Mouse (Mus musculus): ENCODE measurements around the gene Fbxo24. TPM values are rescaled to one million over a fixed set of nuclear protein-coding genes. Genes with fewer than 3 reads are reported as not detected.

Fbxo24 gene
- polyA plus RNA-seq (2016; fragmentation: Nextera tagmentation; extraction: Ambion mirVana): 0.22 and 0.36 TPM in 2 replicates

- WGBS: under 1% methylated on average over 46 of the region's 46 CpGs
- peak within 1 kb of the TSS; percentile 77 for H3K9ac ChIP-seq
- peak within 1 kb of the TSS; percentile 81 for H3K4me2 ChIP-seq (replicated peaks)
- H3K4me3 ChIP-seq: peak within 1 kb of the TSS; percentile 77
- peaks cover 9% of the 10 kb centered on the region for H3K36me3 ChIP-seq
- H3K27me3 ChIP-seq: no peaks in the 10 kb centered on the region
- no peaks in the 10 kb centered on the region for H3K9me3 ChIP-seq
- peak; percentile 97 for ATAC-seq (ENCODE audit: insufficient number of reproducible peaks, insufficient read depth, low FRiP score, low TSS enrichment)
- peaks cover 28% of the 10 kb centered on the region for H3K4me1 ChIP-seq
- peak within 1 kb of the TSS; percentile 92 for H3K27ac ChIP-seq
Observed at GRCm38 (mm10) chr5:137628498-137629305, at the start of gene Fbxo24, which contains the start of the genes Lrch4 and Gm20605. Gene Fbxo24, minus strand, starts transcription at chr5:137629002. Gene Lrch4, plus strand, starts transcription at chr5:137629121. Gene Gm20605, plus strand, starts transcription at chr5:137629175.

DNA sequence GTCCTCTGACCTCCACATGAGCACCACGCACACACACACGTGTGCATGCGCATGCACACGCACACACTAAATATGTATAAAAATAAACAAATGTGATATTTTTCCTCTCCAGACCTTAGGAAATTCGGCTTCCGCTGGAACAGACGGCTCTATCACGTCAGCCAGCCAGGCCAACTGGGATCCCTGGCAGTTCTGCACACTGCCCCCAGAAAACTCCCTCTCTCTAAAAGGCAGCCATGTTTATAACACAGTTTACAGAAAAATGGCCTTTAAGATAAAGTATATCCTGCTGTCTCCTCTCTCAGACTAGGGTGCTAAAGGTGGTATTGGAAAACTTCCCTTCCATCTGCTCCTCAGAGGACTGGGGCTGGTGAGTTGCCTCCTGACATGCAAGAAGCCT, 49.1 kb upstream of the Fbxo24 start:
- H3K9me3 ChIP-seq: no peaks in the 10 kb centered on the region
- peaks cover 10% of the 10 kb centered on the region for H3K4me1 ChIP-seq
- 94% methylated on average over 8 of the region's 8 CpGs for WGBS
- no peaks in the 10 kb centered on the region for H3K36me3 ChIP-seq
- H3K4me3 ChIP-seq: no peak overlapping the region
- H3K27ac ChIP-seq: no peak overlapping the region
- no peaks in the 10 kb centered on the region for H3K27me3 ChIP-seq
- H3K4me2 ChIP-seq (replicated peaks): no peak overlapping the region
- H3K9ac ChIP-seq: no peak overlapping the region
- no peak for ATAC-seq (ENCODE audit: insufficient number of reproducible peaks, insufficient read depth, low FRiP score, low TSS enrichment)

DNA sequence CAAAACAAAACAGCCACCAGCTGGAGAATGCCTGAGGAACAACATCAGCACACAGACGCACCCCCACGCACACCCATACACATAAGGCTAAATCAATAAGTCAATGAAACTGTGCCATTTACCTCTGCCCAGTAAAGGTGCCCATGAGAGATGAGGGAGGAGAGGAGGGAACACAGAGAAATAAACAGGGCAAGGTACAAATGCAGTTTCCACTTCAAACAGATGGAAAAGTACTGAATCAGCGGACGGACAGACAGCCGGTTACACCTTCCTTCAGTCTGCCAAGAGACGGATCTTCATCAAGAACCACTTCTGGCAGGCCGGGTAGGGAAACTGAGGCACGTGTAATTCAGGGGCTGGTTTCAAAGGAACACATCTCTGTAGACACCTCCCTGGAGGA, 46.0 kb upstream of the Fbxo24 start:
- no peak overlapping the region for H3K27ac ChIP-seq
- H3K9ac ChIP-seq: no peak overlapping the region
- H3K4me3 ChIP-seq: no peak overlapping the region
- H3K36me3 ChIP-seq: no peaks in the 10 kb centered on the region
- H3K4me2 ChIP-seq (replicated peaks): no peak overlapping the region
- ATAC-seq (ENCODE audit: insufficient number of reproducible peaks, insufficient read depth, low FRiP score, low TSS enrichment): no peak
- 94% methylated on average over 8 of the region's 8 CpGs for WGBS
- H3K4me1 ChIP-seq: peaks cover 25% of the 10 kb centered on the region
- no peaks in the 10 kb centered on the region for H3K9me3 ChIP-seq
- no peaks in the 10 kb centered on the region for H3K27me3 ChIP-seq

DNA sequence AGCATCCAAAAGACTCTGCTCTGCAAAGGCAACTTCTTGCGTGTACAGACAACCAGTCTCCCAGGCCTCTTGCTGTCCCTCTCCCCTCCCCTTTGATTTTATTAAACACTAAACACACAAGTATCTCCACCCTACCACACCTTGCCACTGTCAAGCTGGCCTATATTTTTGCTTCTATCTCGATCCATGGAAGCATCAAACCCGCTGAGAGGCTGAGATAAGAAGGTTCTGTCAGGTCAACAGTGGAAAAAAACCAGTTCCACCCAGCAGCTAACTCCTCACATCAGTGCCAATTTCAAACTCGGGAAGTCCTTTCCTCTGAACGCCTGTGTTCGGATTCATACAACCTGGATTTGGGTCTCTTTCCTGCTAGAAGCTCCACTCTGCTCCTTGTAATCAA, 44.2 kb upstream of the Fbxo24 start:
- WGBS: 88% methylated on average over 6 of the region's 6 CpGs
- H3K36me3 ChIP-seq: no peaks in the 10 kb centered on the region
- H3K4me2 ChIP-seq (replicated peaks): no peak overlapping the region
- H3K9ac ChIP-seq: no peak overlapping the region
- no peaks in the 10 kb centered on the region for H3K9me3 ChIP-seq
- H3K4me3 ChIP-seq: no peak overlapping the region
- ATAC-seq (ENCODE audit: insufficient number of reproducible peaks, insufficient read depth, low FRiP score, low TSS enrichment): no peak
- H3K27me3 ChIP-seq: no peaks in the 10 kb centered on the region
- peaks cover 25% of the 10 kb centered on the region for H3K4me1 ChIP-seq
- no peak overlapping the region for H3K27ac ChIP-seq

DNA sequence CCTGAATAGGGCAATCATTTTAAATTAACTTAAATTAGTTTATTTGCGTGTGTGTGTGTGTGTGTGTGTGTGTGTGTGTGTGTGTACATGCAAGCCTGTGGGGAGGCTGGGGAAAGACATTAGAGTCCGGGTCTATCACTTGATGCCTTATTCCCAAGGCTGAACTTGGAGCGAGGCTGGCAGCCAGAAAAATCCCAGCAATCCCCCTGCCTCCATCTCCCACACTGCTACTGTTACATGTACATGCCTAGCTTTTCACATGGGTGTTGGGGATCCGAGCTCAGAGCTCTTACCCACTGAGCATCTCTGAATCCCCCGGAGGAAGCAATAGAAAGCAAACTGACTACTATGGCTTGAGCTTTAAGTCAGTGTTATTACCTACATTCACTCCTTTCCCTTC, 43.6 kb upstream of the Fbxo24 start:
- Histone ChIP-seq H3K27ac (no peak overlapping the region), H3K36me3 (no peaks in the 10 kb centered on the region), H3K9ac (no peak overlapping the region), H3K4me2 (replicated peaks) (no peak overlapping the region), H3K27me3 (no peaks in the 10 kb centered on the region), H3K9me3 (no peaks in the 10 kb centered on the region), H3K4me1 (peaks cover 25% of the 10 kb centered on the region), H3K4me3 (no peak overlapping the region)
- ATAC-seq (ENCODE audit: insufficient number of reproducible peaks, insufficient read depth, low FRiP score, low TSS enrichment): no peak
- 76% methylated on average over 5 of the region's 5 CpGs for WGBS

- no peaks in the 10 kb centered on the region for H3K27me3 ChIP-seq
- ATAC-seq (ENCODE audit: insufficient number of reproducible peaks, insufficient read depth, low FRiP score, low TSS enrichment): 0 out of 2 replicates have a peak, but pooled peaks have one; percentile 22
- H3K4me1 ChIP-seq: peaks cover 25% of the 10 kb centered on the region
- peak overlapping the region; percentile 13; the same call in 1 of the 2 replicates for H3K4me2 ChIP-seq (replicated peaks)
- no peak overlapping the region for H3K4me3 ChIP-seq
- H3K9ac ChIP-seq: no peak overlapping the region; the same call in 1 of the 2 replicates
- H3K27ac ChIP-seq: peak overlapping the region; percentile 61
- H3K36me3 ChIP-seq: peaks cover 4% of the 10 kb centered on the region
- no peaks in the 10 kb centered on the region for H3K9me3 ChIP-seq
- WGBS: 19% methylated on average over 9 of the region's 9 CpGs
Observed at GRCm38 (mm10) chr5:137671443-137672240, 42.8 kb upstream of the Fbxo24 start.

DNA sequence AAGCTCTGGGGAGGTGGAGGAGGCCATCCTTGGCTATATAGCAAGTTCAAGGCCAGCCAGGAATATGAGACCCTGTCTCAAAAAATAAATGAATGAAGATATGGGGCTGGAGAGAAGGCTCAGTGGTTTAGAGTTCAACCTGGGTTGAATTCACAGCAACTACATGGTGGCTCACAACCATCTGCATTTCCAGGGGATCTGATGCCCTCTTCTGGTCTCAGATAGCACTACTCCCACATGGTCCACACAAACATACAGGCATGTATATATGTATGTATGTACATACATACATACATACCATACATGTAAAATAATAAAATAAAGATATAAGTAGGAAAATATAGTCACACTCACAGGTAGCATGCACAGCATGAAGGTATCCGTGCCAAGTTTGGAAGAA, 41.4 kb upstream of the Fbxo24 start:
- Histone ChIP-seq H3K4me1 (peaks cover 25% of the 10 kb centered on the region), H3K9ac (no peak overlapping the region), H3K27ac (no peak overlapping the region), H3K27me3 (no peaks in the 10 kb centered on the region), H3K4me3 (no peak overlapping the region), H3K36me3 (peaks cover 10% of the 10 kb centered on the region), H3K9me3 (no peaks in the 10 kb centered on the region), H3K4me2 (replicated peaks) (no peak overlapping the region)
- 100% methylated on average over 1 of the region's 1 CpGs for WGBS
- ATAC-seq (ENCODE audit: insufficient number of reproducible peaks, insufficient read depth, low FRiP score, low TSS enrichment): no peak

DNA sequence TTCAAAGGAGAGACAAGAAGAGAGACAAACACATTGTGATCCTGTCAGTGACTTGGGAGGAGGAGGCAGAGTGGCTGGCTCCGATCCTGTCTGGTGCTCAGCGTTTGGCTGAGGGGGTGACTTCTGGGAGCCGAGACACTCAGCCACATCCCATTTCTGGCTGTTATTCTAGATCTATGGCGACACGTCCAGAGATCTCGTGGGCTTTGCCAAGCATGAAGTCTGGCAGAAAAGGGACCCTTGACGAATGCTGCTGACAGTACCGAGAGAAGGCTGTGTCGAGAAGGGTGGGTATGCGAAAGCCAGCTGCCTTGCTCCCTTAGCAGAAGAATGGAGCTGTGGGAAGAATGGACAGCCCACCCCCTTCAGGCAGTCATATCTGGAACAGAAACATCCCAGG, 40.2 kb upstream of the Fbxo24 start:
- peaks cover 20% of the 10 kb centered on the region for H3K36me3 ChIP-seq
- 74% methylated on average over 10 of the region's 10 CpGs for WGBS

DNA sequence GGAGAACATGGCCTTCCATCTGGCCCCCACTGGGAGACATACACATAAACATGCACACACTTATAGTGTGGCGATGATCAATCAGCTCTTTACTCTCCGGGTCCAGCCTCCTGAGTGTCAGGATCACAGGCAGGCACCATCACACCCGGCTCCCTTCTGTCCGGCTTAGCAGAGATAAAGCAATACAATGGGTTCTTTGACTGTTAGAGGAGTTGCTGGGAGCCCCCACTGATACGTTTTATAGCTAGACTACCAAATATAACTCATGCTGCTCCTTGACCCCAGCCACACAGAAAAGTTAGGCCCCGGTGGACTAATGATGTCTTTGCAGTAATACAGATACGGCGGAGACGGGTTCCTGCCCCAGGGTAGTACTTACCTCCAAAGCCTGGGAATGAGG, 34.3 kb upstream of the Fbxo24 start:
- H3K27me3 ChIP-seq: no peaks in the 10 kb centered on the region
- no peak overlapping the region for H3K27ac ChIP-seq
- H3K4me2 ChIP-seq (replicated peaks): no peak overlapping the region
- no peak for ATAC-seq (ENCODE audit: insufficient number of reproducible peaks, insufficient read depth, low FRiP score, low TSS enrichment)
- 65% methylated on average over 9 of the region's 9 CpGs for WGBS
- H3K9me3 ChIP-seq: no peaks in the 10 kb centered on the region
- H3K4me1 ChIP-seq: no peaks in the 10 kb centered on the region
- H3K4me3 ChIP-seq: no peak overlapping the region
- H3K9ac ChIP-seq: no peak overlapping the region
- peaks cover 54% of the 10 kb centered on the region for H3K36me3 ChIP-seq

More for the DNA sequence above, 40.2 kb upstream of the Fbxo24 start:
- Histone ChIP-seq H3K9ac (no peak overlapping the region), H3K27me3 (no peaks in the 10 kb centered on the region), H3K4me3 (no peak overlapping the region), H3K4me2 (replicated peaks) (no peak overlapping the region), H3K4me1 (peaks cover 25% of the 10 kb centered on the region), H3K9me3 (no peaks in the 10 kb centered on the region), H3K27ac (peak overlapping the region; percentile 19; the same call in 1 of the 2 replicates)
- ATAC-seq (ENCODE audit: insufficient number of reproducible peaks, insufficient read depth, low FRiP score, low TSS enrichment): no peak

DNA sequence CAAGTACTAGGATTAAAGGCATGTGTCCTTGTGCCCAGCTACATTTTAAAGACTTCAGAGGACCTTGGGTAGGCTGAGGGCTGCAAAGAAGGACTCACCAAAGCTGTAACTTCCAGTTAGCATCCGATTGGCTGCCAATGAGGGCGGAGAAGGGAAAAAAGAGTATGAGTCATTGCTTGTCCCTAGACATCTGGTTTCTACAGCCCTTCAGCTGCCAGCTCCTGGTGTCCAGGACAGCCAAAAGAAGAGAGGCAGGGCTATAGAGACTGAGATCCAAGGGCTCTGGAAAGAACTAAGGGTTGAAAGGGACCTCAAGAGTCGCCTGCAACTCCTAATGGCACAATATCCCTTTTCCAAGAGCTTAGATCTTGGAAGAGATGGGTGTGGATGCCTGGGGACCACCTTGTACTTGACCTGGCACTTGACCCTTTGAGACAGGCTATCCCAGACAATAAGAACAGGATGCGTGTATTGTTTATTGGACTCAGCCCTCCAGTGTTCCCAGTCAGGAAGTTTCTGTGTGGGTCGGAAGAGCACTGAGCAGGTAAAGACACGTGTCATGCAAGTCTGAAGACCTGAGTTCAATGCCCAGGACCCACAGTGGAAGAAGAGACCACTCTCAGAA, 31.4 kb upstream of the Fbxo24 start:
- H3K27ac ChIP-seq: no peak overlapping the region
- no peak overlapping the region for H3K4me3 ChIP-seq
- H3K4me1 ChIP-seq: no peaks in the 10 kb centered on the region
- H3K4me2 ChIP-seq (replicated peaks): no peak overlapping the region
- peaks cover 48% of the 10 kb centered on the region for H3K36me3 ChIP-seq
- no peak for ATAC-seq (ENCODE audit: insufficient number of reproducible peaks, insufficient read depth, low FRiP score, low TSS enrichment)
- WGBS: 93% methylated on average over 6 of the region's 6 CpGs
- no peaks in the 10 kb centered on the region for H3K27me3 ChIP-seq
- H3K9me3 ChIP-seq: no peaks in the 10 kb centered on the region
- H3K9ac ChIP-seq: no peak overlapping the region

GRCm38 (mm10) chr5:137656977-137657376, 28.2 kb upstream of the Fbxo24 start:
- Histone ChIP-seq H3K27me3 (no peaks in the 10 kb centered on the region), H3K4me2 (replicated peaks) (no peak overlapping the region), H3K27ac (no peak overlapping the region), H3K4me1 (no peaks in the 10 kb centered on the region), H3K9ac (no peak overlapping the region), H3K36me3 (peaks cover 39% of the 10 kb centered on the region), H3K9me3 (no peaks in the 10 kb centered on the region), H3K4me3 (no peak overlapping the region)
- WGBS: 33% methylated on average over 6 of the region's 6 CpGs
- no peak for ATAC-seq (ENCODE audit: insufficient number of reproducible peaks, insufficient read depth, low FRiP score, low TSS enrichment)
